Mouse (Mus musculus): ENCODE data around the gene Sestd1.
A peak's percentile ranks its signal among the peaks of the same experiment; 100 is the strongest.

The Sestd1 gene

GRCm38 (mm10) chr2:77203916-77204315 is 76.5 kb downstream of the Sestd1 start:
- DNase-seq: no peak

- DNase-seq: peak; percentile 33
Measured at GRCm38 (mm10) chr2:77201900-77202299, 78.5 kb downstream of the Sestd1 start.

GRCm38 (mm10) chr2:77200958-77201614 is 79.3 kb downstream of the Sestd1 start:
- no peak for DNase-seq

GRCm38 (mm10) chr2:77200379-77200778 is 80.0 kb downstream of the Sestd1 start:
- DNase-seq: no peak

GRCm38 (mm10) chr2:77198246-77198645 is 82.1 kb downstream of the Sestd1 start:
- DNase-seq: no peak

- no peak for DNase-seq
Measured at GRCm38 (mm10) chr2:77196819-77197218, 83.6 kb downstream of the Sestd1 start.

- DNase-seq: no peak
Measured at GRCm38 (mm10) chr2:77195056-77195455, 85.3 kb downstream of the Sestd1 start.

- no peak for DNase-seq
Measured at GRCm38 (mm10) chr2:77191811-77192210, 88.6 kb downstream of the Sestd1 start.

GRCm38 (mm10) chr2:77190891-77191290 is 89.5 kb downstream of the Sestd1 start:
- no peak for DNase-seq

GRCm38 (mm10) chr2:77190301-77190700 is 90.1 kb downstream of the Sestd1 start:
- DNase-seq: no peak

GRCm38 (mm10) chr2:77189671-77190070 is 90.7 kb downstream of the Sestd1 start:
- DNase-seq: no peak

- no peak for DNase-seq
Measured at GRCm38 (mm10) chr2:77187501-77187900, 92.9 kb downstream of the Sestd1 start.

GRCm38 (mm10) chr2:77186912-77187311 is 93.5 kb downstream of the Sestd1 start:
- no peak for DNase-seq

- DNase-seq: no peak
Measured at GRCm38 (mm10) chr2:77184049-77184571, 96.3 kb downstream of the Sestd1 start.

GRCm38 (mm10) chr2:77183646-77184045 is 96.7 kb downstream of the Sestd1 start:
- DNase-seq: no peak

GRCm38 (mm10) chr2:77182996-77183380 is 97.4 kb downstream of the Sestd1 start:
- DNase-seq: no peak

GRCm38 (mm10) chr2:77182271-77182995 is 98.0 kb downstream of the Sestd1 start:
- DNase-seq: no peak

GRCm38 (mm10) chr2:77177472-77177871 is 102.9 kb downstream of the Sestd1 start:
- no peak for DNase-seq

- DNase-seq: no peak
Measured at GRCm38 (mm10) chr2:77176413-77176812, 104.0 kb downstream of the Sestd1 start.

- no peak for DNase-seq
Measured at GRCm38 (mm10) chr2:77175411-77175810, 105.0 kb downstream of the Sestd1 start.

- DNase-seq: no peak
Measured at GRCm38 (mm10) chr2:77174313-77174712, 106.1 kb downstream of the Sestd1 start.

- DNase-seq: no peak
Measured at GRCm38 (mm10) chr2:77173821-77174220, 106.6 kb downstream of the Sestd1 start.

- DNase-seq: no peak
Measured at GRCm38 (mm10) chr2:77173366-77173765, 107.0 kb downstream of the Sestd1 start.

GRCm38 (mm10) chr2:77172241-77172671 is 108.1 kb downstream of the Sestd1 start:
- no peak for DNase-seq
